Mouse (Mus musculus): ENCODE measurements around the gene Rps10. TPM values are rescaled to one million over a fixed set of nuclear protein-coding genes. Genes with fewer than 3 reads are reported as not detected.
"Not testable (repeated sequence)": the region's sequence is repeated elsewhere in the genome, so short reads cannot be mapped to it uniquely, and the experiment has no call there.

Gene Rps10
- total RNA-seq, 2 experiments from 2014 or later: 495 to 504 TPM

DNA sequence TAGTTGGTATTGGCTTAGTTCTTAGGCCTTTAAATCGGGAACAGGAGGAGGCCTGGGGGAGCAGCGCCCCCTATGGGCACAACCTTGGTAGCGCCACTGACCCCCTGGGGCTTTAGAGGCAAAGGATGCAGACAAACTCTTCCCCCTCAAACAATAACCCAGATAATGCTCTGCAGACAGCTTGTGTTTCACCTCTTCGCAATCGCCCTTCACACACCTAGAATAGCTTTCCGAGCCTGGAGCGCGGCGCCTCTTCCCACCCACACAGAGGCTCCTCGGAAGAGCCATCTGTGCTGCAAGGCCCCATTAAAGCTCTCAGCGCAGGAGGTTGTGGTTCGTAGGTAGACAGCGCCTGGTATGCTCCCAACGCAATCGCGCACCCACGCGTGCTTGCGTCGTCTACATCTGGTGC, 2.5 kb upstream of the Rps10 start:
- peak; percentile 82 for TF ChIP-seq CTCF (conservative IDR thresholded peaks at IDR 0.05)
- H3K4me3 ChIP-seq: no peak overlapping the region
- peak overlapping the region; percentile 81 for H3K27ac ChIP-seq
- DNase-seq (ENCODE audit: low spot score in 2 of 2): peak; percentile 58 to 70

DNA sequence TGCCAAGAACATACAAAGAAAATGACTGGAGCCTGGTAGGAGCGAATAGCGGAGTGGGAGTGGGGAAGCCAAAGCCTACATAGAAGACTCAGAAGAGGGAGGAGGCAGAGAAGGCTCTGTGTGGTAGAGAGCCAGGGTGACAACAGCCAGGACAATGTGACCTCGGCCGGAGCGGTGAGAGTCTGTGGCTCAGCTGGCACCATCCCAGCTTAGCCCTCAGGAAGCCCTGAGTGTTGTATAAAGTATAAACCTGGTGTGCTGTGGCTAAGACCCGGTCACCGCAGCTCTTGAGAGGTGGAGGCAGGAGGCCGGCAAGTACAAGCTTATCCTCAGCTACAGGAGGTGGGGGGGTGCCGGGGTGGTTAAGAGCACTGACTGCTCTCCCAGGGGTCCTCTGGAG, 864 bp upstream of the Rps10 start:
- H3K27ac ChIP-seq: peak overlapping the region; percentile 90; the same call in 1 of the 2 replicates
- DNase-seq (ENCODE audit: low spot score in 2 of 2): no peak
- no peak for TF ChIP-seq CTCF (conservative IDR thresholded peaks at IDR 0.05)
- no peak overlapping the region for H3K4me3 ChIP-seq

- H3K4me3 ChIP-seq: peak overlapping the region; percentile 95
- DNase-seq (ENCODE audit: low spot score in 2 of 2): not testable (repeated sequence)
- peak overlapping the region; percentile 90 for H3K27ac ChIP-seq
Measured at GRCm38 (mm10) chr17:27635575-27635903, 930 bp downstream of the Rps10 start.

GRCm38 (mm10) chr17:27634871-27635574, 1.4 kb downstream of the Rps10 start, which contains the start of gene RPS10-NUDT3:
Gene RPS10-NUDT3 (minus strand): TSS chr17:27635222.
- Histone ChIP-seq H3K4me3 (peak within 1 kb of the TSS; percentile 95), H3K27ac (peak within 1 kb of the TSS; percentile 90)
- peak; percentile 36; the same call in 1 of the 2 replicates for TF ChIP-seq CTCF (conservative IDR thresholded peaks at IDR 0.05)
- DNase-seq (ENCODE audit: low spot score in 2 of 2): peak; percentile 86 to 87

DNA sequence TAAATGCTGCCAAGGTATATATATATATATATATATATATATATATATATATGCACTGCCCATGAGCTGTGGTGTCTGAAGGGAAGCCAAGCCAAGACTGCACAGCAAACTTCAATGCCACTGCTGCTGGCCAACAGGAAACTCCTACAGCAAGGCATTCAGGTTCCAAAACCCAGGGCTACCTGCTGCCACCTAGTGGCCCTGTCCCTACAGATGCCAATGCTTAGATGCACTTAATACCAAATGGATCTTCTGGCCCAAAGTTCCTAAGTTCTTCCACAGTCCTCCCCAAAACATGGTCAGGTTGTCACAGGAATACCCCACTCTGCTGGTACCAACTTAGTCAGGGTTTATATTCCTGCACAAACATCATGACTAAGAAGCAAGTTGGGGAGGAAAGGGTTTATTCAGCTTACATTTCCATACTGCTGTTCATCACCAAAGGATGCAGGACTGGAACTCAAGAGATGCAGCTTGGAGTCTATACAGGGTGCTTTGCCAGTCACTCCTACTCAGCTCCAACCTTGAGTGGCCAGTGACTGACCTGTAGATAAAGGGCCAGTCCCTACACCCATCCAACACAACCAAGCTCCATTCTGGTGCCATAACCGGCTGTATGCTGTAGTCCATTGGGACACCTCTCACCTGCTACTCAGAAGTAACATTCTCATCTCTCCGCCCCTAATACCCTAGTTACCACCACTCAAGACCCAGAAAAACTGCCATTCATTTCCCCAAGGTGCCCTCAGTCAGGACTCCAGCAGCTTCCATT, 7.0 kb downstream of the Rps10 start:
- DNase-seq (ENCODE audit: low spot score in 2 of 2): peak; percentile 84 to 85
- TF ChIP-seq CTCF (conservative IDR thresholded peaks at IDR 0.05): peak; percentile 81
- H3K4me3 ChIP-seq: no peak overlapping the region
- H3K27ac ChIP-seq: no peak overlapping the region

GRCm38 (mm10) chr17:27628376-27628775, 8.1 kb downstream of the Rps10 start:
- Histone ChIP-seq H3K4me3 (no peak overlapping the region), H3K27ac (no peak overlapping the region)
- DNase-seq (ENCODE audit: low spot score in 2 of 2): no peak
- no peak for TF ChIP-seq CTCF (conservative IDR thresholded peaks at IDR 0.05)

- peak; percentile 39 for TF ChIP-seq CTCF (conservative IDR thresholded peaks at IDR 0.05)
- DNase-seq (ENCODE audit: low spot score in 2 of 2): no peak
- Histone ChIP-seq H3K27ac (peak overlapping the region; percentile 33; the same call in 1 of the 2 replicates), H3K4me3 (no peak overlapping the region)
Measured at GRCm38 (mm10) chr17:27627451-27627850, 9.0 kb downstream of the Rps10 start.

DNA sequence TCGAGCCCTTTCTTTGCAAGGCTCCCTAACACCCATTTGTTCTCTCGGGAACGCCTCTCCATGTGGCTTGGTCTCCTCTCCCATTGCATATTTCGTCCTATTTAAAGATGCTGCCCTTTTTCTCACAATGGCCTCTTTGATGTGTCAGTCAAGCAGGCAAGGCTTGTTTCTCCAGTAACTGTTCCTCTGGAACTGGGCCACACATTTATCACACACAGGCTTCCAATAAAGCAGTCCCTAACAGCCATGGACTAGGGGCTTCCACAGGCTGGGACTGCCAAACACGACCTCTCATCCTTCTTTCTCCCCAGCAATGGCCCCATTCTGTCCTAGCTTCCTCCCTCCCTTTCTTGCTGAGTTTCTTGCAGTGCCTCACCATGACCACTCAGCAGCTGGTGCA, 9.8 kb downstream of the Rps10 start:
- H3K4me3 ChIP-seq: no peak overlapping the region
- DNase-seq (ENCODE audit: low spot score in 2 of 2): no peak
- no peak for TF ChIP-seq CTCF (conservative IDR thresholded peaks at IDR 0.05)
- H3K27ac ChIP-seq: peak overlapping the region; percentile 65

DNA sequence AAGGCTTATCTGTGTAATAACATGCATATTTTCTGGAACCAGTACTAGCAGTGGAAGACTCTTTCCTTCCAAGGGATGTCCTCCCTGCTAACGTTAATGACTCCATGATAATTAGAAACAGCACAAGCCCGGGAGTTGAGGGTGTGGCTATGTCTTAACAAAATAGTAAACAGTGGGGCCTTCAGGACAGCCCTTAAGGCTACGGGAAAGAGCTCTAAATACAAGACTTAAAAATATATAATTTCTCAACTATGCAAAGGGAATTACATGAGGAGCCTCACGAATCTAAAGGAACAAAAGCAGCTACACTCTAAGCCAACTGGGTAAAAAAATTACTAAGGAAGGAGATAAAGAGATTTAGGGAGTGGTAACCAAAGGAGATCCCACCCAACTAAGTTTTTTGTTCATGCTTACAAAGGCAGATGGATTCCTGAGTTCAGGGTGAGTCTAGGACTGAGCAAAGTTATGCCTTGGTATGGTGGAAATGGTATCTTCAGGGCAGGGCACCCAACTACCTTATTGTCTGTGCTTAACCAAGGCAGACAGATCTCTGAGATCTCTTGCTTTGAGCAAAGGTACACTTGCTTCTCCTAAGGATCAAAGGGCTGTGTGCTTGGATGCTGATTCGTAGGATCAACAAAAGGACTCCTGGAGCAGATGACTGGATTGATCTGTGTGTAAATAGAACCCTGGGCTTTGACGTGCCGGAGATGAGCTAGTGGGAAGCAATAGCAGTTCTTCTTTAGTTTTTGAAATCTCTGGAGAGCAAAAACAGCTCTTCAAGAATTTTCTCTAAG, 10.8 kb downstream of the Rps10 start:
- no peak for DNase-seq (ENCODE audit: low spot score in 2 of 2)
- TF ChIP-seq CTCF (conservative IDR thresholded peaks at IDR 0.05): no peak
- Histone ChIP-seq H3K27ac (peak overlapping the region; percentile 65), H3K4me3 (no peak overlapping the region)

DNA sequence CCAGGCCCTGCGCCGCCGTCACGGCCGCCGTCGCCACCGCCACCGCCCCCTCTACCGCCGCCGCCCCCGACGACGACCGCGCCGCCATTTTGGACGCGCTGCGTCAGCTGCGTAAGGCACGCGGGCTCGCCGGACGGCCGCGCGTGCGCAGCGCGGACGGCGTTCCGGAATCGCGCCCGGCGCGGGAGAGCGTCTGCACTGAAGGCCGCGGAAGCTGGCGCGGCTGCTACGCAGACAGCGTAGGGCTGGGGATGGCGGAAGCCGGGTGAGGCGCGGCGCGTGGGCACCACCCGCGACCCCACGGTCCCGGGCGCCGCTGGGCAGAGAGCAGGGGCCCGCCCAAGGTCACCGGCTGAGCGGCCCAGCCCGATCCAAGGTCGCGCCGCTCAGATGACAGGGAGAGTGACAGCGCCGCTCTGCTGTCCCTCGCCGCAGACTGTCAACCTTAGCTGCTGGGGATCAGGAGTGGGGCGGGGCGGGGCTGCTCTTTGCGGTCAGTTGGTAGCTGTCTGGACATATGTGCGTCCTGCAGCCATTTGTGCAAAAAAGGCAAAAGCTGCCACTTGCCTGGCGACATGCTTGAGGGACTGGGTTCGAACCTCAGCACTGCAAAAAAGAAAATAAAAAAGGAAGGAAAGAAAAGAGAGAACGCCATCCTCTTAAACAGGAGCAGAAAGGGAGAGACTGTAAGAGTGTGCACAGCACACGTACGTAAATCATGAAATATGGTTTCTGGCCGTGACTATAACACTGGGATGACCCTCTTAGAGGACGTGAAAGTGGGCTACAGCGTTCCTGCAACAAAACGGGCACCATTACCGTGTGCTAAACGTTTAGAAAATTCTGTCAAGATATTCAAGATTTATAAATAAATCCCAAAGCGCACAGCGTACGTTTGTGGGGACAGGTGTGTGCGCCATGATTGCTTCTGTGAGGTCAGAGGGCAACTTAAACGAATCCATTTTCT, 12.8 kb downstream of the Rps10 start, which contains the start of gene Nudt3:
TSS of gene Nudt3 (minus strand) at position 136 of the 967 bp plus-strand sequence.
- Histone ChIP-seq H3K4me3 (peak within 1 kb of the TSS; percentile 69), H3K27ac (peak within 1 kb of the TSS; percentile 100)
- peak; percentile 23 for TF ChIP-seq CTCF (conservative IDR thresholded peaks at IDR 0.05)
- peak; percentile 83 to 90 for DNase-seq (ENCODE audit: low spot score in 2 of 2)

- no peak for TF ChIP-seq CTCF (conservative IDR thresholded peaks at IDR 0.05)
- peak in 1 of 2 experiments; percentile 45 for DNase-seq (ENCODE audit: low spot score in 2 of 2)
- peak overlapping the region; percentile 69 for H3K4me3 ChIP-seq
- H3K27ac ChIP-seq: peak overlapping the region; percentile 100
Measured at GRCm38 (mm10) chr17:27622611-27623359, 13.7 kb downstream of the Rps10 start.

All from layer of hippocampus, adult 2 months (tissue).